Mouse (Mus musculus): ENCODE measurements around the gene Spred2. TPM values are rescaled to one million over a fixed set of nuclear protein-coding genes. Genes with fewer than 3 reads are reported as not detected.

The Spred2 gene
- polyA plus RNA-seq, 1 experiment, result not detected

- no peak overlapping the region for H3K4me3 ChIP-seq (ENCODE audit: insufficient read depth, low read depth, low read length)
- H3K27ac ChIP-seq (ENCODE audit: insufficient read depth, low read depth, low read length), result peak overlapping the region; percentile 75; the same call in 1 of the 2 replicates
- peaks cover 47% of the 10 kb centered on the region for H3K4me1 ChIP-seq (ENCODE audit: control insufficient read depth, insufficient read depth, low read length)
- TF ChIP-seq POLR2A (IDR thresholded peaks at IDR 0.05; ENCODE audit: insufficient read depth, low read depth, low read length) (no peak), CTCF (IDR thresholded peaks at IDR 0.05; ENCODE audit: insufficient read depth, low read depth, low read length) (no peak)
- WGBS, result 92% methylated on average over 2 of the region's 2 CpGs
Measured at GRCm38 (mm10) chr11:19943753-19944152, 19.6 kb downstream of the Spred2 start.

GRCm38 (mm10) chr11:19944701-19945100 is 20.5 kb downstream of the Spred2 start:
- peak overlapping the region; percentile 75 for H3K27ac ChIP-seq (ENCODE audit: insufficient read depth, low read depth, low read length)
- peaks cover 42% of the 10 kb centered on the region for H3K4me1 ChIP-seq (ENCODE audit: control insufficient read depth, insufficient read depth, low read length)
- 18% methylated on average over 6 of the region's 6 CpGs for WGBS
- H3K4me3 ChIP-seq (ENCODE audit: insufficient read depth, low read depth, low read length), result no peak overlapping the region
- no peak for TF ChIP-seq CTCF (IDR thresholded peaks at IDR 0.05; ENCODE audit: insufficient read depth, low read depth, low read length)
- TF ChIP-seq POLR2A (IDR thresholded peaks at IDR 0.05; ENCODE audit: insufficient read depth, low read depth, low read length), result no peak

GRCm38 (mm10) chr11:19946721-19947120 is 22.5 kb downstream of the Spred2 start:
- 87% methylated on average over 7 of the region's 7 CpGs for WGBS
- TF ChIP-seq CTCF (IDR thresholded peaks at IDR 0.05; ENCODE audit: insufficient read depth, low read depth, low read length), result no peak
- no peak for TF ChIP-seq POLR2A (IDR thresholded peaks at IDR 0.05; ENCODE audit: insufficient read depth, low read depth, low read length)
- H3K4me1 ChIP-seq (ENCODE audit: control insufficient read depth, insufficient read depth, low read length), result peaks cover 43% of the 10 kb centered on the region
- no peak overlapping the region for H3K27ac ChIP-seq (ENCODE audit: insufficient read depth, low read depth, low read length)
- H3K4me3 ChIP-seq (ENCODE audit: insufficient read depth, low read depth, low read length), result no peak overlapping the region

- Histone ChIP-seq H3K27ac (ENCODE audit: insufficient read depth, low read depth, low read length) (no peak overlapping the region), H3K4me1 (ENCODE audit: control insufficient read depth, insufficient read depth, low read length) (peaks cover 34% of the 10 kb centered on the region), H3K4me3 (ENCODE audit: insufficient read depth, low read depth, low read length) (no peak overlapping the region)
- 69% methylated on average over 7 of the region's 7 CpGs for WGBS
- TF ChIP-seq POLR2A (IDR thresholded peaks at IDR 0.05; ENCODE audit: insufficient read depth, low read depth, low read length) (no peak), CTCF (IDR thresholded peaks at IDR 0.05; ENCODE audit: insufficient read depth, low read depth, low read length) (no peak)
Measured at GRCm38 (mm10) chr11:19947626-19948135, 23.5 kb downstream of the Spred2 start.

GRCm38 (mm10) chr11:19949725-19950124 is 25.6 kb downstream of the Spred2 start:
- peaks cover 28% of the 10 kb centered on the region for H3K4me1 ChIP-seq (ENCODE audit: control insufficient read depth, insufficient read depth, low read length)
- WGBS, result 77% methylated on average over 5 of the region's 5 CpGs

GRCm38 (mm10) chr11:19950169-19950568 is 26.0 kb downstream of the Spred2 start:
- Histone ChIP-seq H3K27ac (ENCODE audit: insufficient read depth, low read depth, low read length) (no peak overlapping the region), H3K4me1 (ENCODE audit: control insufficient read depth, insufficient read depth, low read length) (peaks cover 26% of the 10 kb centered on the region), H3K4me3 (ENCODE audit: insufficient read depth, low read depth, low read length) (no peak overlapping the region)
- TF ChIP-seq CTCF (IDR thresholded peaks at IDR 0.05; ENCODE audit: insufficient read depth, low read depth, low read length) (no peak), POLR2A (IDR thresholded peaks at IDR 0.05; ENCODE audit: insufficient read depth, low read depth, low read length) (no peak)
- WGBS, result 62% methylated on average over 8 of the region's 8 CpGs

More at GRCm38 (mm10) chr11:19949725-19950124, 25.6 kb downstream of the Spred2 start:
- TF ChIP-seq POLR2A (IDR thresholded peaks at IDR 0.05; ENCODE audit: insufficient read depth, low read depth, low read length) (no peak), CTCF (IDR thresholded peaks at IDR 0.05; ENCODE audit: insufficient read depth, low read depth, low read length) (no peak)
- Histone ChIP-seq H3K4me3 (ENCODE audit: insufficient read depth, low read depth, low read length) (no peak overlapping the region), H3K27ac (ENCODE audit: insufficient read depth, low read depth, low read length) (no peak overlapping the region)

- H3K27ac ChIP-seq (ENCODE audit: insufficient read depth, low read depth, low read length), result no peak overlapping the region
- WGBS, result 72% methylated on average over 8 of the region's 8 CpGs
- H3K4me1 ChIP-seq (ENCODE audit: control insufficient read depth, insufficient read depth, low read length), result peaks cover 11% of the 10 kb centered on the region
- no peak overlapping the region for H3K4me3 ChIP-seq (ENCODE audit: insufficient read depth, low read depth, low read length)
- no peak for TF ChIP-seq POLR2A (IDR thresholded peaks at IDR 0.05; ENCODE audit: insufficient read depth, low read depth, low read length)
- TF ChIP-seq CTCF (IDR thresholded peaks at IDR 0.05; ENCODE audit: insufficient read depth, low read depth, low read length), result no peak
Measured at GRCm38 (mm10) chr11:19952963-19953362, 28.8 kb downstream of the Spred2 start.

- no peak overlapping the region for H3K4me3 ChIP-seq (ENCODE audit: insufficient read depth, low read depth, low read length)
- TF ChIP-seq CTCF (IDR thresholded peaks at IDR 0.05; ENCODE audit: insufficient read depth, low read depth, low read length), result no peak
- no peak for TF ChIP-seq POLR2A (IDR thresholded peaks at IDR 0.05; ENCODE audit: insufficient read depth, low read depth, low read length)
- WGBS, result 97% methylated on average over 7 of the region's 7 CpGs
- no peak overlapping the region for H3K27ac ChIP-seq (ENCODE audit: insufficient read depth, low read depth, low read length)
- H3K4me1 ChIP-seq (ENCODE audit: control insufficient read depth, insufficient read depth, low read length), result peaks cover 10% of the 10 kb centered on the region
Measured at GRCm38 (mm10) chr11:19953919-19954318, 29.7 kb downstream of the Spred2 start.

- Histone ChIP-seq H3K4me1 (ENCODE audit: control insufficient read depth, insufficient read depth, low read length) (peaks cover 13% of the 10 kb centered on the region), H3K4me3 (ENCODE audit: insufficient read depth, low read depth, low read length) (no peak overlapping the region), H3K27ac (ENCODE audit: insufficient read depth, low read depth, low read length) (no peak overlapping the region)
- TF ChIP-seq CTCF (IDR thresholded peaks at IDR 0.05; ENCODE audit: insufficient read depth, low read depth, low read length), result no peak
- no peak for TF ChIP-seq POLR2A (IDR thresholded peaks at IDR 0.05; ENCODE audit: insufficient read depth, low read depth, low read length)
- WGBS, result 73% methylated on average over 9 of the region's 9 CpGs
Measured at GRCm38 (mm10) chr11:19955069-19955468, 30.9 kb downstream of the Spred2 start.
